Mouse (Mus musculus): ENCODE results near the gene Wfdc2. TPM values are rescaled to one million over a fixed set of nuclear protein-coding genes. Genes with fewer than 3 reads are reported as not detected.

Wfdc2 gene
- total and polyA plus RNA-seq, 3 experiments = not detected

- Histone ChIP-seq H3K27me3 (replicated peaks) (peaks cover 61% of the 10 kb centered on the region), H3K27ac (ENCODE audit: insufficient read depth, low read depth) (no peak overlapping the region), H3K79me2 (replicated peaks; ENCODE audit: control insufficient read depth, extremely low read depth, insufficient read depth, poor library complexity, severe bottlenecking) (no peaks in the 10 kb centered on the region), H3K36me3 (replicated peaks in 1 of 2; ENCODE audit: control insufficient read depth in 1 of 2, insufficient read depth in 1 of 2, low read length in 1 of 2) (no peaks in the 10 kb centered on the region), H3K9me3 (replicated peaks; ENCODE audit: low read length) (no peaks in the 10 kb centered on the region), H3K4me3 (replicated peaks in 1 of 3; ENCODE audit: low read depth in 2 of 3, low read length in 2 of 3, poor library complexity in 1 of 3) (no peak overlapping the region), H3K4me1 (ENCODE audit: control insufficient read depth in 1 of 2, insufficient read depth in 2 of 2) (peaks cover 0 to 2% of the 10 kb centered on the region in 2 experiments; a peak in 2 of 4 replicates), H3K4me2 (ENCODE audit: insufficient read depth, low read depth, poor library complexity, severe bottlenecking) (no peak overlapping the region), H3K9ac (ENCODE audit: insufficient read depth, low read depth) (no peak overlapping the region)
- in situ Hi-C loops (cut with MboI; ENCODE audit: low pct_ligation_motif_present, low pct_unique_long_range_greater_than_20kb, low sequenced_read_pairs) (no loop called here), dilution Hi-C loops (cut with MboI; ENCODE audit: extremely low pct_ligation_motif_present, extremely low pct_unique_long_range_greater_than_20kb, low sequenced_read_pairs) (no loop called here)
- DNase-seq (ENCODE audit: extremely low read depth) = no peak
- TF ChIP-seq ZKSCAN1 (IDR thresholded peaks at IDR 0.05; ENCODE audit: borderline replicate concordance, low read depth, low read length) = no peak
- no peak for TF ChIP-seq ZC3H11A (IDR thresholded peaks at IDR 0.05; ENCODE audit: low read depth, low read length)
- TF ChIP-seq HCFC1 (IDR thresholded peaks at IDR 0.05; ENCODE audit: low read depth, low read length) = no peak
- no peak for TF ChIP-seq PAX5 (IDR thresholded peaks at IDR 0.05; ENCODE audit: low read length)
- TF ChIP-seq BHLHE40 (IDR thresholded peaks at IDR 0.05; ENCODE audit: low read depth, low read length) = no peak
- no peak for TF ChIP-seq NELFE (IDR thresholded peaks at IDR 0.05; ENCODE audit: low read depth, low read length)
- no peak for TF ChIP-seq SMC3 (IDR thresholded peaks at IDR 0.05; ENCODE audit: low read depth, low read length)
- no peak for TF ChIP-seq KAT2A (IDR thresholded peaks at IDR 0.05; ENCODE audit: insufficient replicate concordance, low read length)
- no peak for TF ChIP-seq UBTF (IDR thresholded peaks at IDR 0.05; ENCODE audit: low read depth, low read length)
Observed at GRCm38 (mm10) chr2:164615386-164615785, 53.2 kb downstream of the Wfdc2 start.

Other genes starting within 250 kb of the Wfdc2 start
Only the 20 nearest of the 30 such genes appear.
- gene Rbpjl, start 159.3 kb upstream of the Wfdc2 start, total RNA-seq (2012; rRNA removed) = 0.08 TPM in 1 of 2 replicates, not detected in the other
- gene Rbpjl, start 159.3 kb upstream of the Wfdc2 start, total RNA-seq (2014; rRNA removed) = not detected in 2 replicates
- gene Rbpjl, start 159.3 kb upstream of the Wfdc2 start, polyA plus RNA-seq (2012; ENCODE audit: insufficient read length, low read depth) = not detected in 2 replicates
- not detected in 2 replicates for gene Matn4, start 157.3 kb upstream of the Wfdc2 start, total RNA-seq (2012; rRNA removed)
- gene Matn4, start 157.3 kb upstream of the Wfdc2 start, total RNA-seq (2014; rRNA removed) = not detected in 2 replicates
- not detected in 2 replicates for gene Matn4, start 157.3 kb upstream of the Wfdc2 start, polyA plus RNA-seq (2012; ENCODE audit: insufficient read length, low read depth)
- 63.9 and 69.9 TPM in 2 replicates for gene Sdc4, start 118.5 kb upstream of the Wfdc2 start, total RNA-seq (2012; rRNA removed)
- 53.4 and 59.8 TPM in 2 replicates for gene Sdc4, start 118.5 kb upstream of the Wfdc2 start, total RNA-seq (2014; rRNA removed)
- gene Sdc4, start 118.5 kb upstream of the Wfdc2 start, polyA plus RNA-seq (2012; ENCODE audit: insufficient read length, low read depth) = 36.4 and 46.6 TPM in 2 replicates
- 58.5 and 59.7 TPM in 2 replicates for gene Sys1, start 105.4 kb upstream of the Wfdc2 start, total RNA-seq (2012; rRNA removed)
- gene Sys1, start 105.4 kb upstream of the Wfdc2 start, total RNA-seq (2014; rRNA removed) = 41.8 and 46.6 TPM in 2 replicates
- gene Sys1, start 105.4 kb upstream of the Wfdc2 start, polyA plus RNA-seq (2012; ENCODE audit: insufficient read length, low read depth) = 46.5 and 57.4 TPM in 2 replicates
- 0.88 and 1.1 TPM in 2 replicates for gene Gm20458, start 101.4 kb upstream of the Wfdc2 start, total RNA-seq (2012; rRNA removed)
- 0.74 TPM in 1 of 2 replicates, not detected in the other for gene Gm20458, start 101.4 kb upstream of the Wfdc2 start, total RNA-seq (2014; rRNA removed)
- gene Gm20458, start 101.4 kb upstream of the Wfdc2 start, polyA plus RNA-seq (2012; ENCODE audit: insufficient read length, low read depth) = 0.31 and 1.2 TPM in 2 replicates
- not detected in 2 replicates for gene Trp53tg5, start 88.7 kb upstream of the Wfdc2 start, total RNA-seq (2012; rRNA removed)
- not detected in 2 replicates for gene Trp53tg5, start 88.7 kb upstream of the Wfdc2 start, total RNA-seq (2014; rRNA removed)
- gene Trp53tg5, start 88.7 kb upstream of the Wfdc2 start, polyA plus RNA-seq (2012; ENCODE audit: insufficient read length, low read depth) = not detected in 2 replicates
- 1.6 and 5.7 TPM in 2 replicates for gene Dbndd2, start 76.3 kb upstream of the Wfdc2 start, total RNA-seq (2012; rRNA removed)
- gene Dbndd2, start 76.3 kb upstream of the Wfdc2 start, total RNA-seq (2014; rRNA removed) = 0.61 TPM in 1 of 2 replicates, not detected in the other
- 0.31 and 0.53 TPM in 2 replicates for gene Dbndd2, start 76.3 kb upstream of the Wfdc2 start, polyA plus RNA-seq (2012; ENCODE audit: insufficient read length, low read depth)
- gene Pigt, start 64.9 kb upstream of the Wfdc2 start, total RNA-seq (2012; rRNA removed) = 36.8 and 39.2 TPM in 2 replicates
- gene Pigt, start 64.9 kb upstream of the Wfdc2 start, total RNA-seq (2014; rRNA removed) = 12.4 and 14.0 TPM in 2 replicates
- gene Pigt, start 64.9 kb upstream of the Wfdc2 start, polyA plus RNA-seq (2012; ENCODE audit: insufficient read length, low read depth) = 66.2 and 91.8 TPM in 2 replicates
- gene Spint3, start 11.0 kb downstream of the Wfdc2 start, total RNA-seq (2012; rRNA removed) = not detected in 2 replicates
- not detected in 2 replicates for gene Spint3, start 11.0 kb downstream of the Wfdc2 start, total RNA-seq (2014; rRNA removed)
- gene Spint3, start 11.0 kb downstream of the Wfdc2 start, polyA plus RNA-seq (2012; ENCODE audit: insufficient read length, low read depth) = not detected in 2 replicates
- gene Wfdc6a, start 23.0 kb downstream of the Wfdc2 start, total RNA-seq (2012; rRNA removed) = not detected in 2 replicates
- not detected in 2 replicates for gene Wfdc6a, start 23.0 kb downstream of the Wfdc2 start, total RNA-seq (2014; rRNA removed)
- not detected in 2 replicates for gene Wfdc6a, start 23.0 kb downstream of the Wfdc2 start, polyA plus RNA-seq (2012; ENCODE audit: insufficient read length, low read depth)
- gene Eppin, start 31.2 kb downstream of the Wfdc2 start, total RNA-seq (2012; rRNA removed) = not detected in 2 replicates
- gene Eppin, start 31.2 kb downstream of the Wfdc2 start, total RNA-seq (2014; rRNA removed) = not detected in 2 replicates
- gene Eppin, start 31.2 kb downstream of the Wfdc2 start, polyA plus RNA-seq (2012; ENCODE audit: insufficient read length, low read depth) = not detected in 2 replicates
- gene Wfdc6b, start 51.1 kb downstream of the Wfdc2 start, total RNA-seq (2012; rRNA removed) = not detected in 2 replicates
- not detected in 2 replicates for gene Wfdc6b, start 51.1 kb downstream of the Wfdc2 start, total RNA-seq (2014; rRNA removed)
- gene Wfdc6b, start 51.1 kb downstream of the Wfdc2 start, polyA plus RNA-seq (2012; ENCODE audit: insufficient read length, low read depth) = not detected in 2 replicates
- not detected in 2 replicates for gene Wfdc8, start 51.2 kb downstream of the Wfdc2 start, total RNA-seq (2012; rRNA removed)
- not detected in 2 replicates for gene Wfdc8, start 51.2 kb downstream of the Wfdc2 start, total RNA-seq (2014; rRNA removed)
- not detected in 2 replicates for gene Wfdc8, start 51.2 kb downstream of the Wfdc2 start, polyA plus RNA-seq (2012; ENCODE audit: insufficient read length, low read depth)
- not detected in 2 replicates for gene Wfdc16, start 76.4 kb downstream of the Wfdc2 start, total RNA-seq (2012; rRNA removed)
- gene Wfdc16, start 76.4 kb downstream of the Wfdc2 start, total RNA-seq (2014; rRNA removed) = not detected in 2 replicates
- gene Wfdc16, start 76.4 kb downstream of the Wfdc2 start, polyA plus RNA-seq (2012; ENCODE audit: insufficient read length, low read depth) = not detected in 2 replicates
- not detected in 2 replicates for gene Wfdc10, start 93.6 kb downstream of the Wfdc2 start, total RNA-seq (2012; rRNA removed)
- gene Wfdc10, start 93.6 kb downstream of the Wfdc2 start, total RNA-seq (2014; rRNA removed) = not detected in 2 replicates
- gene Wfdc10, start 93.6 kb downstream of the Wfdc2 start, polyA plus RNA-seq (2012; ENCODE audit: insufficient read length, low read depth) = not detected in 2 replicates
- gene Wfdc9, start 94.2 kb downstream of the Wfdc2 start, total RNA-seq (2012; rRNA removed) = not detected in 2 replicates
- not detected in 2 replicates for gene Wfdc9, start 94.2 kb downstream of the Wfdc2 start, total RNA-seq (2014; rRNA removed)
- not detected in 2 replicates for gene Wfdc9, start 94.2 kb downstream of the Wfdc2 start, polyA plus RNA-seq (2012; ENCODE audit: insufficient read length, low read depth)
- gene Wfdc11, start 111.7 kb downstream of the Wfdc2 start, total RNA-seq (2012; rRNA removed) = not detected in 2 replicates
- not detected in 2 replicates for gene Wfdc11, start 111.7 kb downstream of the Wfdc2 start, total RNA-seq (2014; rRNA removed)
- not detected in 2 replicates for gene Wfdc11, start 111.7 kb downstream of the Wfdc2 start, polyA plus RNA-seq (2012; ENCODE audit: insufficient read length, low read depth)
- gene Wfdc13, start 122.7 kb downstream of the Wfdc2 start, total RNA-seq (2012; rRNA removed) = not detected in 2 replicates
- gene Wfdc13, start 122.7 kb downstream of the Wfdc2 start, total RNA-seq (2014; rRNA removed) = not detected in 2 replicates
- not detected in 2 replicates for gene Wfdc13, start 122.7 kb downstream of the Wfdc2 start, polyA plus RNA-seq (2012; ENCODE audit: insufficient read length, low read depth)
- gene Spint4, start 136.1 kb downstream of the Wfdc2 start, total RNA-seq (2012; rRNA removed) = not detected in 2 replicates
- not detected in 2 replicates for gene Spint4, start 136.1 kb downstream of the Wfdc2 start, total RNA-seq (2014; rRNA removed)
- not detected in 2 replicates for gene Spint4, start 136.1 kb downstream of the Wfdc2 start, polyA plus RNA-seq (2012; ENCODE audit: insufficient read length, low read depth)
- gene Spint5, start 152.9 kb downstream of the Wfdc2 start, total RNA-seq (2012; rRNA removed) = 1.4 and 2.4 TPM in 2 replicates
- gene Spint5, start 152.9 kb downstream of the Wfdc2 start, total RNA-seq (2014; rRNA removed) = not detected in 2 replicates
- gene Spint5, start 152.9 kb downstream of the Wfdc2 start, polyA plus RNA-seq (2012; ENCODE audit: insufficient read length, low read depth) = not detected in 2 replicates

Measured in CH12.LX (cell line).